ENCODE assay signal across 19 mouse cellular contexts in the genomic region with DNA sequence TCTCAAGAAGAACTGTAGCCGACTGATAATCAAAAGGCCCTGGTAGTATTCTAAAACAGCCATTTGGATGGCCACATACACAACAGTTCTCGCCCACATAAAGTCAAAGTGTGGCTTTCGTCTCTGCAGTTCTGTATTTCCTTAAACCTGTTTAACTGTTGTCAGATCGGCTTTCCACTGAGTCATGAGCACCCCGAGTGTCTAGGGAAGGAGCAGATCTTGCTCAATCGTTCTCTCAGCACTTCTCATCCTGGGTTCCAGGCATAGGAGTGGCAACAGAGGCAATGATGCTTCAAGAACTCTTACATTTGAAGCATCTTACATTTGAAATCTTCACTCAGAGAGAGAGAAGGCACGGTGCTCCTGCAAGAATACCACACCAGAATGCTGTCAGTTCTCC. TPM values are rescaled to one million over a fixed set of nuclear protein-coding genes. Genes with fewer than 3 reads are reported as not detected.
A peak's percentile ranks its signal among the peaks of the same experiment; 100 is the strongest.
DNase-seq lines count a peak whose midpoint lies in the region; ATAC-seq and TF ChIP-seq lines count a peak whose summit lies in the region.
"Had no signal": no experiment of that assay in that cellular context is flagged by ENCODE, and none has a peak within 500 bp of the region (broad histone marks: within the 10 kb centered on the region; RNA-seq: fewer than 3 reads in every experiment).

No protein-coding gene starts in this region.

- peaks cover 19% of the 10 kb centered on the region for H3K4me1 ChIP-seq in liver, adult 2 months (ENCODE audit: control insufficient read depth, insufficient read depth, low read length)
- no peaks in the 10 kb centered on the region for H3K4me1 ChIP-seq in liver, embryonic 11.5 days (replicated peaks; ENCODE audit: control insufficient read depth, insufficient read depth, low read length)
- H3K4me1 ChIP-seq: embryonic facial prominence, embryonic 15.5 days had no signal

- no peaks in the 10 kb centered on the region for H3K9me3 ChIP-seq in liver, embryonic 11.5 days (ENCODE audit: control insufficient read depth, low read length)
- H3K9me3 ChIP-seq: embryonic facial prominence, embryonic 15.5 days; forebrain, embryonic 15.5 days; heart, embryonic 13.5 days; hindbrain, embryonic 15.5 days had no signal

- no peak overlapping the region for H3K4me2 ChIP-seq in liver, embryonic 11.5 days
- H3K4me2 ChIP-seq: embryonic facial prominence, embryonic 15.5 days; forebrain, embryonic 15.5 days; heart, embryonic 13.5 days; hindbrain, embryonic 15.5 days had no signal

- TF ChIP-seq CTCF in liver, adult 2 months (IDR thresholded peaks at IDR 0.05; ENCODE audit: low read depth, low read length) = no peak

- H3K4me3 ChIP-seq in liver, adult 2 months (ENCODE audit: insufficient read depth, low read depth, low read length) = no peak overlapping the region
- H3K4me3 ChIP-seq in liver, embryonic 11.5 days (ENCODE audit: low read depth, low read length) = no peak overlapping the region
- H3K4me3 ChIP-seq: embryonic facial prominence, embryonic 15.5 days; forebrain, embryonic 15.5 days; heart, embryonic 13.5 days; hindbrain, embryonic 15.5 days had no signal

- ATAC-seq in liver, embryonic 11.5 days (replicated peaks; ENCODE audit: low FRiP score) = no peak
- peak; percentile 77 for ATAC-seq in megakaryocyte, adult 5-6 weeks (ENCODE audit: poor library complexity, severe bottlenecking)
- ATAC-seq in erythroblast, adult 5-6 weeks (replicated peaks; ENCODE audit: low FRiP score, poor library complexity, severe bottlenecking) = no peak
- ATAC-seq: activated CD4-positive, CD25-positive, alpha-beta regulatory T cell, adult 4 months; forebrain, embryonic 15.5 days; Patski had no signal

- intact Hi-C loops in left cerebral cortex, postnatal 25 days (cut with DNase I) = no loop called here

- peak overlapping the region; percentile 44; the same call in 1 of the 2 replicates for H3K27ac ChIP-seq in liver, adult 2 months (replicated peaks; ENCODE audit: insufficient read depth, low read depth, low read length)
- no peak overlapping the region for H3K27ac ChIP-seq in liver, embryonic 11.5 days (ENCODE audit: low read depth, low read length)
- H3K27ac ChIP-seq: embryonic facial prominence, embryonic 15.5 days; forebrain, embryonic 15.5 days; heart, embryonic 13.5 days; hindbrain, embryonic 15.5 days had no signal

- no peaks in the 10 kb centered on the region for H3K27me3 ChIP-seq in liver, adult 2 months (ENCODE audit: control insufficient read depth, insufficient read depth, low read length)
- H3K27me3 ChIP-seq in liver, embryonic 11.5 days (replicated peaks; ENCODE audit: control insufficient read depth, insufficient read depth, low read length) = no peaks in the 10 kb centered on the region
- H3K27me3 ChIP-seq: CH12.LX; embryonic facial prominence, embryonic 15.5 days; forebrain, embryonic 15.5 days; hindbrain, embryonic 15.5 days had no signal

- no peak for TF ChIP-seq POLR2A in liver, adult 2 months (IDR thresholded peaks at IDR 0.05; ENCODE audit: extremely low read depth, insufficient read depth, low read length)

- H3K9ac ChIP-seq in liver, adult 2 months (ENCODE audit: low read depth, low read length) = no peak overlapping the region
- no peak overlapping the region for H3K9ac ChIP-seq in liver, embryonic 11.5 days (ENCODE audit: low read depth, low read length)
- H3K9ac ChIP-seq: embryonic facial prominence, embryonic 15.5 days; forebrain, embryonic 15.5 days; heart, embryonic 13.5 days; hindbrain, embryonic 15.5 days had no signal

- peaks cover 12% of the 10 kb centered on the region; the same call in 1 of the 2 replicates for H3K79me2 ChIP-seq in liver, adult 2 months (ENCODE audit: control insufficient read depth, insufficient read depth, low read length)

- no peak for DNase-seq in liver, adult 2 months (ENCODE audit: extremely low read depth, low read depth, low spot score)
- no peak for DNase-seq in liver, embryonic 11.5 days (ENCODE audit: low spot score)
- peak; percentile 44 for DNase-seq in lung, postnatal 36 days
- no peak for DNase-seq in lung, postnatal 14 days
- DNase-seq in spleen, postnatal 4 days (ENCODE audit: low spot score in 2 of 2) = no peak
- no peak for DNase-seq in left cerebral cortex, postnatal 25 days (ENCODE audit: low spot score in 2 of 2)
- DNase-seq: adrenal gland, postnatal 14 days; embryo, embryonic 11 days; gastrocnemius, postnatal 14 days; heart, postnatal 36 days had no signal

- peaks cover 10% of the 10 kb centered on the region for H3K36me3 ChIP-seq in liver, adult 2 months (ENCODE audit: control insufficient read depth, insufficient read depth, low read length)
- H3K36me3 ChIP-seq in liver, embryonic 11.5 days (ENCODE audit: control insufficient read depth, insufficient read depth, low read length) = no peaks in the 10 kb centered on the region
- H3K36me3 ChIP-seq: embryonic facial prominence, embryonic 15.5 days; forebrain, embryonic 15.5 days; hindbrain, embryonic 15.5 days had no signal

- 71% methylated on average over 7 of the region's 7 CpGs for WGBS in liver, adult 2 months
- WGBS in liver, embryonic 11.5 days = 81% methylated on average over 7 of the region's 7 CpGs

RNA-seq across cellular contexts. Expression of a gene that starts 6.7 kb away (rescaled TPM):
- total RNA-seq in liver, adult 2 months (2014; rRNA removed) = 36.2 and 46.2 TPM in 2 replicates
- polyA plus RNA-seq in liver, adult 2 months (2012; rRNA removed) = 66.4 and 71.8 TPM in 2 replicates
- polyA plus RNA-seq in liver, embryonic 11.5 days (2014; fragmentation: Nextera tagmentation; extraction: Ambion mirVana) = 2.6 and 3.1 TPM in 2 replicates
- 66.9 and 68.7 TPM in 2 replicates for total RNA-seq in megakaryocyte, adult 5-6 weeks (2015)
- 16.4 and 20.0 TPM in 2 replicates for total RNA-seq in megakaryocyte, adult 5-6 weeks (2017)
- 9.6 and 14.6 TPM in 2 replicates for total RNA-seq in erythroblast, adult 5-6 weeks (2015; ENCODE audit: low replicate concordance)
- total RNA-seq in erythroblast, adult 5-6 weeks (2017; ENCODE audit: low replicate concordance) = 1.4 and 4.3 TPM in 2 replicates
- 10 to 100 TPM; 52.3 to 53.8 TPM for total RNA-seq in left cerebral cortex, postnatal 25 days (2021)

RNA-seq across cellular contexts. Expression of a gene that starts 54.7 kb away (rescaled TPM):
- 6.4 and 6.7 TPM in 2 replicates for total RNA-seq in liver, adult 2 months (2014; rRNA removed)
- 1.4 and 2.2 TPM in 2 replicates for polyA plus RNA-seq in liver, adult 2 months (2012; rRNA removed)
- polyA plus RNA-seq in liver, embryonic 11.5 days (2014; fragmentation: Nextera tagmentation; extraction: Ambion mirVana) = 31.3 and 36.0 TPM in 2 replicates
- 24.4 and 28.7 TPM in 2 replicates for total RNA-seq in megakaryocyte, adult 5-6 weeks (2015)
- 51.5 and 56.4 TPM in 2 replicates for total RNA-seq in megakaryocyte, adult 5-6 weeks (2017)
- total RNA-seq in erythroblast, adult 5-6 weeks (2015; ENCODE audit: low replicate concordance) = 7.9 and 9.0 TPM in 2 replicates
- 8.8 and 14.2 TPM in 2 replicates for total RNA-seq in erythroblast, adult 5-6 weeks (2017; ENCODE audit: low replicate concordance)
- 10 to 100 TPM; 13.4 to 14.9 TPM for total RNA-seq in left cerebral cortex, postnatal 25 days (2021)

RNA-seq across cellular contexts. Expression of a gene that starts 55.7 kb away (rescaled TPM):
- 0.83 and 1.5 TPM in 2 replicates for total RNA-seq in liver, adult 2 months (2014; rRNA removed)
- 0.72 and 1.4 TPM in 2 replicates for polyA plus RNA-seq in liver, adult 2 months (2012; rRNA removed)
- polyA plus RNA-seq in liver, embryonic 11.5 days (2014; fragmentation: Nextera tagmentation; extraction: Ambion mirVana) = 11.5 and 15.5 TPM in 2 replicates
- 96.3 and 105 TPM in 2 replicates for total RNA-seq in megakaryocyte, adult 5-6 weeks (2015)
- total RNA-seq in megakaryocyte, adult 5-6 weeks (2017) = 146 and 154 TPM in 2 replicates
- total RNA-seq in erythroblast, adult 5-6 weeks (2015; ENCODE audit: low replicate concordance) = 17.1 and 25.9 TPM in 2 replicates
- total RNA-seq in erythroblast, adult 5-6 weeks (2017; ENCODE audit: low replicate concordance) = 17.3 and 25.7 TPM in 2 replicates
- total RNA-seq in left cerebral cortex, postnatal 25 days (2021) = 1 to 10 TPM; 1.8 TPM
- polyA plus RNA-seq: Patski had no signal
